Mouse (Mus musculus): ENCODE results near the gene Alg9.

Alg9 gene

GRCm38 (mm10) chr9:50761520-50762243, 13.1 kb upstream of the Alg9 start:
- DNase-seq: no peak

GRCm38 (mm10) chr9:50763331-50763730, 11.5 kb upstream of the Alg9 start:
- DNase-seq: no peak

- DNase-seq: no peak
Observed at GRCm38 (mm10) chr9:50767531-50768106, 7.2 kb upstream of the Alg9 start.

GRCm38 (mm10) chr9:50768107-50769002, 6.5 kb upstream of the Alg9 start, which contains the start of gene Fdxacb1:
TSS of gene Fdxacb1 (plus strand) at chr9:50768236.
- DNase-seq: peak; percentile 99

GRCm38 (mm10) chr9:50770011-50770410, 4.8 kb upstream of the Alg9 start:
- DNase-seq: no peak

- no peak for DNase-seq
Observed at GRCm38 (mm10) chr9:50774026-50774462, 775 bp upstream of the Alg9 start.

GRCm38 (mm10) chr9:50775662-50776126, 875 bp downstream of the Alg9 start:
- no peak for DNase-seq

GRCm38 (mm10) chr9:50776162-50776760, 1.4 kb downstream of the Alg9 start:
- DNase-seq: no peak

- no peak for DNase-seq
Observed at GRCm38 (mm10) chr9:50782155-50782554, 7.3 kb downstream of the Alg9 start.

- DNase-seq: no peak
Observed at GRCm38 (mm10) chr9:50795266-50795665, 20.4 kb downstream of the Alg9 start.

- no peak for DNase-seq
Observed at GRCm38 (mm10) chr9:50796776-50797175, 22.0 kb downstream of the Alg9 start.

- no peak for DNase-seq
Observed at GRCm38 (mm10) chr9:50797641-50798040, 22.8 kb downstream of the Alg9 start.

GRCm38 (mm10) chr9:50798368-50798767, 23.5 kb downstream of the Alg9 start:
- DNase-seq: no peak

GRCm38 (mm10) chr9:50800985-50801384, 26.2 kb downstream of the Alg9 start:
- peak; percentile 10 for DNase-seq

- no peak for DNase-seq
Observed at GRCm38 (mm10) chr9:50803055-50803671, 28.3 kb downstream of the Alg9 start.

GRCm38 (mm10) chr9:50808471-50808870, 33.7 kb downstream of the Alg9 start:
- DNase-seq: no peak

GRCm38 (mm10) chr9:50809146-50809545, 34.3 kb downstream of the Alg9 start:
- no peak for DNase-seq

- DNase-seq: no peak
Observed at GRCm38 (mm10) chr9:50811187-50811586, 36.4 kb downstream of the Alg9 start.

GRCm38 (mm10) chr9:50811746-50812145, 36.9 kb downstream of the Alg9 start:
- DNase-seq: no peak

- no peak for DNase-seq
Observed at GRCm38 (mm10) chr9:50813796-50814195, 39.0 kb downstream of the Alg9 start.

GRCm38 (mm10) chr9:50815666-50816065, 40.8 kb downstream of the Alg9 start:
- DNase-seq: no peak

GRCm38 (mm10) chr9:50816512-50816911, 41.7 kb downstream of the Alg9 start:
- no peak for DNase-seq

- no peak for DNase-seq
Observed at GRCm38 (mm10) chr9:50818050-50818449, 43.2 kb downstream of the Alg9 start.
